9 mouse cellular contexts compared by ENCODE assay signal in the genomic region with DNA sequence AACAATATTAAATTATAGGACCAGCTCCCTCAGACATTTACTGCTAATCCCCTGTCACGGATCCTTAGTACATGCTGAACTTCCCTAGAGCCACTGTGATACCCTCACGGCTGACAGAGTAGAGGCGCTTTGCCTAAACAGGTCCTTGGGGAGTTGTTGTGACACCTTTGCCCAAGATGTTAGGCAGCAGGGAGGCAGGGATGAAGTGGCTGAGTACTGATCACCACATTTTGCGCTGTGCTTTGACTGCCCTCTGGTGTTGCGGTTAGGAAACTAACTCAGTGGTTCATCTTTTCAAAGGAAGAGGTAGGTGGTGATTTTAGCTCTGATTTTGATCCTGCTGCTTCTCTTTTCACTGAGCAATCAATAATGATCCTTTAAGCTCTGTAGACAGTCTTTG. TPM values are rescaled to one million over a fixed set of nuclear protein-coding genes. Genes with fewer than 3 reads are reported as not detected.
A peak's percentile ranks its signal among the peaks of the same experiment; 100 is the strongest.
DNase-seq lines count a peak whose midpoint lies in the region; TF ChIP-seq lines count a peak whose summit lies in the region.
"Had no signal": no experiment of that assay in that cellular context is flagged by ENCODE, and none has a peak within 500 bp of the region (broad histone marks: within the 10 kb centered on the region; RNA-seq: fewer than 3 reads in every experiment).

No protein-coding gene starts in this region.

- no peak for TF ChIP-seq POLR2A in cortical plate, adult 2 months (IDR thresholded peaks at IDR 0.05; ENCODE audit: extremely low read depth, insufficient read depth, low read length)

- DNase-seq in gastrocnemius, adult 18-20 months (ENCODE audit: low spot score), result peak; percentile 51
- no peak for DNase-seq in gastrocnemius, adult 8-10 months (ENCODE audit: low spot score in 2 of 2)
- peak; percentile 49 to 85 for DNase-seq in adrenal gland, adult (ENCODE audit: inconsistent age in 2 of 2, low spot score in 1 of 2)
- peak; percentile 5 for DNase-seq in gonadal fat pad, adult 2 months (ENCODE audit: low read depth)
- DNase-seq in layer of hippocampus, adult 2 months (ENCODE audit: low spot score in 2 of 2), result peak; percentile 73 to 77
- DNase-seq in lung, postnatal 10 days, result peak; percentile 72
- peak; percentile 55 for DNase-seq in right cerebral cortex, postnatal 14 days

- peak; percentile 96 for TF ChIP-seq CTCF in cortical plate, adult 2 months (IDR thresholded peaks at IDR 0.05; ENCODE audit: extremely low read depth, insufficient read depth, low read length)
- TF ChIP-seq CTCF in layer of hippocampus, adult 2 months (conservative IDR thresholded peaks at IDR 0.05), result peak; percentile 91

- no peak overlapping the region for H3K4me3 ChIP-seq in cortical plate, adult 2 months (ENCODE audit: insufficient read depth, low read length)
- H3K4me3 ChIP-seq in layer of hippocampus, adult 2 months, result no peak overlapping the region
- H3K4me3 ChIP-seq: lung, embryonic 15.5 days had no signal

- H3K27ac ChIP-seq in cortical plate, adult 2 months (ENCODE audit: insufficient read depth, low read length), result no peak overlapping the region
- H3K27ac ChIP-seq in layer of hippocampus, adult 2 months, result no peak overlapping the region
- H3K27ac ChIP-seq: lung, embryonic 15.5 days had no signal

- no peaks in the 10 kb centered on the region for H3K4me1 ChIP-seq in cortical plate, adult 2 months (ENCODE audit: control insufficient read depth, insufficient read depth, low read length)
- H3K4me1 ChIP-seq: lung, embryonic 15.5 days had no signal

RNA-seq across cellular contexts. Expression of a gene that starts 40.5 kb away (rescaled TPM):
- total RNA-seq in gastrocnemius, adult 18-20 months (2021), result 10 to 100 TPM; 12.2 to 12.4 TPM
- total RNA-seq in gastrocnemius, adult 8-10 months (2022), result 10 to 100 TPM; 12.7 to 15.5 (median 14.8) TPM
- polyA plus RNA-seq in cortical plate, adult 2 months (2012; rRNA removed), result 21.5 and 23.0 TPM in 2 replicates
- polyA plus RNA-seq in gonadal fat pad, adult 2 months (2012; rRNA removed), result 8.2 and 10.8 TPM in 2 replicates
- total RNA-seq in layer of hippocampus, adult 2 months (2021), result 10 to 100 TPM; 39.2 to 41.3 TPM

RNA-seq across cellular contexts. Expression of a gene that starts 40.5 kb away (rescaled TPM):
- total RNA-seq in gastrocnemius, adult 18-20 months (2021), result 100 to 1,000 TPM; 138 to 149 TPM
- total RNA-seq in gastrocnemius, adult 8-10 months (2022), result 100 to 1,000 TPM; 122 to 143 (median 127) TPM
- polyA plus RNA-seq in cortical plate, adult 2 months (2012; rRNA removed), result 133 and 148 TPM in 2 replicates
- 26.8 and 38.6 TPM in 2 replicates for polyA plus RNA-seq in gonadal fat pad, adult 2 months (2012; rRNA removed)
- total RNA-seq in layer of hippocampus, adult 2 months (2021), result 10 to 100 TPM; 71.0 to 80.2 TPM

Comparison
In these comparisons a context has a peak if more than half of its experiments do, and no peak if none do; other contexts are left out.
1. DNase-seq: peak in gastrocnemius, adult 18-20 months (single experiment), adrenal gland, adult (2 of 2), gonadal fat pad, adult 2 months (single experiment), layer of hippocampus, adult 2 months (2 of 2), lung, postnatal 10 days (single experiment) and right cerebral cortex, postnatal 14 days (single experiment); none in gastrocnemius, adult 8-10 months (0 of 2).